Comparison of ENCODE assay signal across 13 mouse cellular contexts in the genomic region with DNA sequence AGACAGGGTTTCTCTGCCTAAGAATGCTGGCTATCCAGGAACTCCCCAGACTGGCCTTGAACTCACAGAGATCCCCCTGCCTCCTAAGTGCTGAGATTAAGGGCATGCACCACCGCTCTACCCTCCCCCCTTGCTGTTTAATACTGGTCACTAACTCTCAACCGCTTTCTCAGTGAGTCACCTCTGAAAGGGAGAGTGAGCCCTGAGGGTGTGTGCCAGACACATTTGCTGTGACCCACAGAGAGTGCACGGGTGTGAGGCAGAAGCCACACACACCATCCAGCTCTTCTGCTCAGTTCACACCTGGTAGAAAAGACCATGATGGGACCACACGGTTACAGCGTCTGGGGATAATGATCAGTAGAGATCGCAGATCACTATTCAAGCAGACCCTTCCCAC.
"Had no signal": no experiment of that assay in that cellular context is flagged by ENCODE, and none has a peak within 500 bp of the region (broad histone marks: within the 10 kb centered on the region; RNA-seq: fewer than 3 reads in every experiment).

No protein-coding gene starts in this region.

- H3K9ac ChIP-seq: limb, embryonic 15.5 days; liver, embryonic 12.5 days; lung, embryonic 14.5 days; neural tube, embryonic 12.5 days had no signal

- H3K4me2 ChIP-seq: limb, embryonic 15.5 days; liver, embryonic 12.5 days; lung, embryonic 14.5 days; neural tube, embryonic 12.5 days had no signal

- DNase-seq: kidney, postnatal 10 days; lung, embryonic 14.5 days; lung, postnatal 10 days; lung, postnatal 4 days; midbrain, embryonic 14.5 days; retina, postnatal 1 day; right cerebral cortex, postnatal 4 days; thymus, postnatal 4 days had no signal

- ATAC-seq: liver, embryonic 12.5 days had no signal

- H3K27ac ChIP-seq: left cerebral cortex, adult 2 months; limb, embryonic 15.5 days; liver, embryonic 12.5 days; midbrain, embryonic 10.5 days; neural tube, embryonic 12.5 days had no signal

- H3K27me3 ChIP-seq: limb, embryonic 15.5 days; liver, embryonic 12.5 days; neural tube, embryonic 12.5 days had no signal

- H3K4me3 ChIP-seq: left cerebral cortex, adult 2 months; limb, embryonic 15.5 days; liver, embryonic 12.5 days; midbrain, embryonic 10.5 days; neural tube, embryonic 12.5 days had no signal

- H3K9me3 ChIP-seq: limb, embryonic 15.5 days; liver, embryonic 12.5 days; midbrain, embryonic 10.5 days; neural tube, embryonic 12.5 days had no signal
